Mouse (Mus musculus) bone marrow macrophage, adult 2 months (primary cell): Measurements from ENCODE around the gene Fnip2.

ENCODE experiments used
- CTCF ChIP-seq: IDR thresholded peaks from 2 replicates; pipeline ENCODE4 v1.5.1; 2012; ENCODE audit warnings: low read depth, mild to moderate bottlenecking, low read length, moderate library complexity
- POLR2A ChIP-seq: IDR thresholded peaks from 2 replicates; pipeline ENCODE4 v1.6.1; 2012; ENCODE audit warnings: mild to moderate bottlenecking, low read depth, low read length, borderline replicate concordance

DNA sequence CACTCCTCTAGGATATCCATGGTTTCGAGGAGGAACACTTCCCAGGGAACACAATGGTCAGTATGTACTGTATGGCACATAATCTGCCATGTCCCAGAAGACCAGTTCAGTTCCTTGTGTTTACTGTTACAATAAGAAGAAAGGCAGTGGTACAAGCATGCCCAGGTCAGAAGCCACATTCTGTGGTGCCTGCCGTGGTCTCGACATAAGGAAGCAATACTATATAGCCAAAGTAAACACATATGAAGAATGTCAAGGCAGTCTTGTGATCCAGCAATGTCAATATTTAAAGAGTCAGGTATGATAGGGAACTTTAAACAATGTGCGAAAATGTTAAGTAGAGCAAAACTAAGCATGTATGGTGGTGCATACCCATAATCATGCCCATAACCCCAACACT lies 44.2 kb downstream of the Fnip2 start:
- no peak for TF ChIP-seq POLR2A
- no peak for TF ChIP-seq CTCF
